Mouse (Mus musculus): ENCODE data around the gene Olfr1362. TPM values are rescaled to one million over a fixed set of nuclear protein-coding genes. Genes with fewer than 3 reads are reported as not detected.

The Olfr1362 gene
- polyA plus RNA-seq (2017; shearing (Covaris generic)): not detected

GRCm38 (mm10) chr13:21613922-21614321 lies at the start of gene Olfr1362:
Gene Olfr1362 (minus strand): TSS chr13:21614022.

GRCm38 (mm10) chr13:21663286-21663685 lies 49.5 kb upstream of the Olfr1362 start, which contains the start of gene Olfr1361:
Gene Olfr1361 (minus strand): TSS chr13:21663386.

GRCm38 (mm10) chr13:21642418-21642817 lies 28.6 kb upstream of the Olfr1362 start, which contains the start of gene Olfr11:
Gene Olfr11 (minus strand): TSS chr13:21642518.

GRCm38 (mm10) chr13:21581659-21582058 lies 32.2 kb downstream of the Olfr1362 start, which contains the start of gene Olfr1364:
Gene Olfr1364 (minus strand): TSS chr13:21581759.

Other genes with a start within 250 kb of the Olfr1362 start
- 36.5 TPM for gene Zkscan3, start 211.3 kb downstream of the Olfr1362 start, polyA plus RNA-seq (2017; shearing (Covaris generic))
- gene Pgbd1, start 173.0 kb downstream of the Olfr1362 start, polyA plus RNA-seq (2017; shearing (Covaris generic)): 0.39 TPM
- gene Zscan26, start 160.3 kb downstream of the Olfr1362 start, polyA plus RNA-seq (2017; shearing (Covaris generic)): 7.8 TPM
- not detected for gene Nkapl, start 145.5 kb downstream of the Olfr1362 start, polyA plus RNA-seq (2017; shearing (Covaris generic))
- gene Zkscan4, start 135.1 kb downstream of the Olfr1362 start, polyA plus RNA-seq (2017; shearing (Covaris generic)): not detected
- not detected for gene Gm10065, start 134.6 kb downstream of the Olfr1362 start, polyA plus RNA-seq (2017; shearing (Covaris generic))
- gene AK157302, start 118.8 kb downstream of the Olfr1362 start, polyA plus RNA-seq (2017; shearing (Covaris generic)): 0.21 TPM
- gene Gm11273, start 112.6 kb downstream of the Olfr1362 start, polyA plus RNA-seq (2017; shearing (Covaris generic)): 11.8 TPM
- gene Zkscan8, start 82.9 kb downstream of the Olfr1362 start, polyA plus RNA-seq (2017; shearing (Covaris generic)): 2.6 TPM
- gene Olfr1366, start 71.2 kb downstream of the Olfr1362 start, polyA plus RNA-seq (2017; shearing (Covaris generic)): not detected
- gene Olfr1535, start 54.1 kb downstream of the Olfr1362 start, polyA plus RNA-seq (2017; shearing (Covaris generic)): 0.35 TPM
- not detected for gene Olfr1364, start 32.3 kb downstream of the Olfr1362 start, polyA plus RNA-seq (2017; shearing (Covaris generic))
- not detected for gene Olfr11, start 28.5 kb upstream of the Olfr1362 start, polyA plus RNA-seq (2017; shearing (Covaris generic))
- gene Olfr1361, start 49.4 kb upstream of the Olfr1362 start, polyA plus RNA-seq (2017; shearing (Covaris generic)): not detected
- gene Olfr1360, start 63.4 kb upstream of the Olfr1362 start, polyA plus RNA-seq (2017; shearing (Covaris generic)): 0.26 TPM
- not detected for gene Olfr1359, start 84.1 kb upstream of the Olfr1362 start, polyA plus RNA-seq (2017; shearing (Covaris generic))
- gene Hist1h2bl, start 102.1 kb upstream of the Olfr1362 start, polyA plus RNA-seq (2017; shearing (Covaris generic)): not detected
- gene Hist1h2ai, start 102.4 kb upstream of the Olfr1362 start, polyA plus RNA-seq (2017; shearing (Covaris generic)): not detected
- gene Hist1h3h, start 103.6 kb upstream of the Olfr1362 start, polyA plus RNA-seq (2017; shearing (Covaris generic)): 3.6 TPM
- not detected for gene Hist1h2bm, start 108.0 kb upstream of the Olfr1362 start, polyA plus RNA-seq (2017; shearing (Covaris generic))
- gene Hist1h4j, start 121.0 kb upstream of the Olfr1362 start, polyA plus RNA-seq (2017; shearing (Covaris generic)): 0.93 TPM
- 15.4 TPM for gene Hist1h4k, start 136.5 kb upstream of the Olfr1362 start, polyA plus RNA-seq (2017; shearing (Covaris generic))
- not detected for gene Hist1h2ak, start 139.8 kb upstream of the Olfr1362 start, polyA plus RNA-seq (2017; shearing (Covaris generic))
- gene Hist1h2bn, start 140.1 kb upstream of the Olfr1362 start, polyA plus RNA-seq (2017; shearing (Covaris generic)): not detected
- gene Hist1h1b, start 166.6 kb upstream of the Olfr1362 start, polyA plus RNA-seq (2017; shearing (Covaris generic)): not detected
- not detected for gene Hist1h3i, start 169.3 kb upstream of the Olfr1362 start, polyA plus RNA-seq (2017; shearing (Covaris generic))
- not detected for gene Hist1h2an, start 173.2 kb upstream of the Olfr1362 start, polyA plus RNA-seq (2017; shearing (Covaris generic))
- not detected for gene Hist1h2bp, start 173.4 kb upstream of the Olfr1362 start, polyA plus RNA-seq (2017; shearing (Covaris generic))
- 4.2 TPM for gene Hist1h2bq, start 196.2 kb upstream of the Olfr1362 start, polyA plus RNA-seq (2017; shearing (Covaris generic))
- not detected for gene Hist1h2ao, start 196.4 kb upstream of the Olfr1362 start, polyA plus RNA-seq (2017; shearing (Covaris generic))
- gene Hist1h4m, start 197.7 kb upstream of the Olfr1362 start, polyA plus RNA-seq (2017; shearing (Covaris generic)): not detected
- gene Hist1h4n, start 218.2 kb upstream of the Olfr1362 start, polyA plus RNA-seq (2017; shearing (Covaris generic)): 20.0 TPM
- gene Hist1h2ap, start 219.5 kb upstream of the Olfr1362 start, polyA plus RNA-seq (2017; shearing (Covaris generic)): 30.1 TPM
- gene Hist1h2br, start 219.7 kb upstream of the Olfr1362 start, polyA plus RNA-seq (2017; shearing (Covaris generic)): 4.6 TPM